Mouse (Mus musculus): Measurements from ENCODE around the gene Fgfr2.

DNA sequence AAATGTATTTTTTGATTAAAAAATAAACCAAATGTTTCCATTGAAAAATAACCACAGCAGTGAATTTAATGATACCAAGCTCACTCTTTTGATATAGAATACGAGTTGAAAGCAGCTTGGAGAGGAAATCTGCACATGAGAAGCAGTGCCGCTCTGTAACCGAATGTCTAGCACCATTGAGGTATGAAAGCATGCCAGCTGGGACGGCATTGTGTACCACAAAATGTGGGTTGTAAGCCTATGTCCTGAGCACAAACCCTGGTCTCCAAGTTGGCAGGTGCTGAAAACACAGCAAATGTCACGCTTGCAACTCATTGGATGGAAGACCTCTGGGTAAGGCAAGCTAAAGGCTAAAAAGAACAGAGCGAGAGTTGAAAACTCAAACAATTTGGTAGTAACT, 306.1 kb downstream of the Fgfr2 start:
- no peak for TF ChIP-seq CTCF (IDR thresholded peaks at IDR 0.05; ENCODE audit: insufficient read depth, low read length)
- TF ChIP-seq POLR2A (IDR thresholded peaks at IDR 0.05; ENCODE audit: borderline replicate concordance, extremely low read depth, low read depth, low read length), result no peak
